Mouse (Mus musculus) CH12.LX (cell line): Measurements from ENCODE around the gene Vegfb. TPM values are rescaled to one million over a fixed set of nuclear protein-coding genes. Genes with fewer than 3 reads are reported as not detected.

ENCODE experiments used
- DNase-seq: peaks from one replicate; pipeline ENCODE4 v3.0.0-alpha.2; 2013; ENCODE audit errors: extremely low read depth
- H3K27ac ChIP-seq: 2 replicates; pipeline ENCODE4 v1.5.1; 2012; ENCODE audit warnings: low read depth, mild to moderate bottlenecking, control low read depth, moderate library complexity; ENCODE audit not compliant: insufficient read depth
- H3K27me3 ChIP-seq: replicated peaks from 2 replicates; pipeline ENCODE3; 2012; ENCODE audit warnings: inconsistent platforms
- H3K36me3 ChIP-seq, 2 experiments: replicated peaks in 1 of 2; 2 replicates each; pipeline versions ENCODE3 to v1.6.1; 2012; ENCODE audit warnings: inconsistent platforms in 1 of 2, low read length in 1 of 2, mild to moderate bottlenecking in 1 of 2, mixed read lengths in 1 of 2, moderate library complexity in 1 of 2; ENCODE audit not compliant: control insufficient read depth in 1 of 2, insufficient read depth in 1 of 2
- H3K4me1 ChIP-seq, 2 experiments: 2 replicates each; pipeline ENCODE4 v1.6.1; 2012; ENCODE audit warnings: inconsistent platforms in 1 of 2, moderate library complexity in 1 of 2; ENCODE audit not compliant: insufficient read depth in 2 of 2, control insufficient read depth in 1 of 2
- H3K4me2 ChIP-seq: 2 replicates; pipeline ENCODE4 v1.6.1; 2012; ENCODE audit warnings: low read depth, mild to moderate bottlenecking, control low read depth; ENCODE audit not compliant: poor library complexity, insufficient read depth, severe bottlenecking
- H3K4me3 ChIP-seq, 3 experiments: fragments of 150-350 bp in 1 of 3; sonication (generic) in 1 of 3; replicated peaks in 1 of 3; 2 replicates each; pipeline versions ENCODE3 to v1.5.1; 2011 to 2012; ENCODE audit warnings: low read depth in 2 of 3, low read length in 2 of 3, mild to moderate bottlenecking in 2 of 3, moderate library complexity in 2 of 3, control low read depth in 1 of 3, improper control_type of control experiment in 1 of 3, inconsistent platforms in 1 of 3, mixed read lengths in 1 of 3; ENCODE audit not compliant: poor library complexity in 1 of 3
- H3K79me2 ChIP-seq: replicated peaks from 2 replicates; pipeline ENCODE4 v1.6.1; 2012; ENCODE audit warnings: mild to moderate bottlenecking, moderate library complexity; ENCODE audit not compliant: control insufficient read depth, poor library complexity, insufficient read depth, severe bottlenecking; ENCODE audit errors: extremely low read depth
- H3K9ac ChIP-seq: 2 replicates; pipeline ENCODE4 v1.6.1; 2012; ENCODE audit warnings: low read depth, mild to moderate bottlenecking, control low read depth, moderate library complexity; ENCODE audit not compliant: insufficient read depth
- H3K9me3 ChIP-seq: replicated peaks from 2 replicates; pipeline ENCODE3; 2012; ENCODE audit warnings: low read length, inconsistent platforms, mixed read lengths
- BHLHE40 ChIP-seq: IDR thresholded peaks from 2 replicates; pipeline ENCODE4 v1.6.1; 2011; ENCODE audit warnings: mild to moderate bottlenecking, low read depth, low read length, improper control_type of control experiment
- CHD2 ChIP-seq: IDR thresholded peaks from 2 replicates; pipeline ENCODE4 v1.6.1; 2011; ENCODE audit warnings: low read length, improper control_type of control experiment
- CTCF ChIP-seq, 2 experiments: IDR thresholded peaks in 1 of 2; conservative IDR thresholded peaks in 1 of 2; 2 replicates each; pipeline ENCODE4 v1.5.1; 2011 to 2012; ENCODE audit warnings: low read depth in 2 of 2, low read length in 2 of 2, improper control_type of control experiment in 1 of 2, inconsistent platforms in 1 of 2, mild to moderate bottlenecking in 1 of 2, moderate library complexity in 1 of 2
- E2F4 ChIP-seq: IDR thresholded peaks from 2 replicates; pipeline ENCODE4 v1.6.1; 2011; ENCODE audit warnings: low read depth, low read length, improper control_type of control experiment; ENCODE audit not compliant: insufficient replicate concordance
- ELF1 ChIP-seq: IDR thresholded peaks from 2 replicates; pipeline ENCODE4 v1.6.1; 2014; ENCODE audit warnings: low read depth, mild to moderate bottlenecking, inconsistent platforms, low read length, improper control_type of control experiment
- ETS1 ChIP-seq: conservative IDR thresholded peaks from 2 replicates; pipeline ENCODE4 v1.6.1; 2012; ENCODE audit warnings: low read depth, mild to moderate bottlenecking, inconsistent platforms, low read length, improper control_type of control experiment, moderate library complexity
- HCFC1 ChIP-seq: IDR thresholded peaks from 2 replicates; pipeline ENCODE4 v1.6.1; 2012; ENCODE audit warnings: low read depth, mild to moderate bottlenecking, inconsistent platforms, low read length, improper control_type of control experiment
- JUN ChIP-seq: IDR thresholded peaks from 2 replicates; pipeline ENCODE4 v1.6.1; 2011; ENCODE audit warnings: low read depth, mild to moderate bottlenecking, low read length, improper control_type of control experiment, moderate library complexity; ENCODE audit not compliant: insufficient read depth
- JUND ChIP-seq: conservative IDR thresholded peaks from 2 replicates; pipeline ENCODE4 v1.6.1; 2011; ENCODE audit warnings: low read depth, low read length, improper control_type of control experiment
- KAT2A ChIP-seq: IDR thresholded peaks from 2 replicates; pipeline ENCODE4 v1.6.1; 2012; ENCODE audit warnings: low read length, improper control_type of control experiment, inconsistent platforms; ENCODE audit not compliant: insufficient replicate concordance
- MAFK ChIP-seq: IDR thresholded peaks from 2 replicates; pipeline ENCODE4 v1.6.1; 2011; ENCODE audit warnings: low read length, improper control_type of control experiment; ENCODE audit not compliant: insufficient replicate concordance
- MAX ChIP-seq: IDR thresholded peaks from 2 replicates; pipeline ENCODE4 v1.6.1; 2011; ENCODE audit warnings: low read length, improper control_type of control experiment
- MAZ ChIP-seq: IDR thresholded peaks from 2 replicates; pipeline ENCODE4 v1.6.1; 2012; ENCODE audit warnings: low read depth, mild to moderate bottlenecking, inconsistent platforms, low read length, improper control_type of control experiment, moderate library complexity
- MXI1 ChIP-seq: IDR thresholded peaks from 2 replicates; pipeline ENCODE4 v1.6.1; 2011; ENCODE audit warnings: mild to moderate bottlenecking, low read depth, low read length, improper control_type of control experiment
- MYC ChIP-seq: IDR thresholded peaks from 2 replicates; pipeline ENCODE4 v1.6.1; 2011; ENCODE audit warnings: low read depth, mild to moderate bottlenecking, improper control_type of control experiment, low read length
- NELFE ChIP-seq: IDR thresholded peaks from 2 replicates; pipeline ENCODE4 v1.6.1; 2011; ENCODE audit warnings: low read depth, low read length, improper control_type of control experiment
- NRF1 ChIP-seq: IDR thresholded peaks from 2 replicates; pipeline ENCODE4 v1.6.1; 2014; ENCODE audit warnings: low read depth, mild to moderate bottlenecking, inconsistent platforms, low read length, improper control_type of control experiment, moderate library complexity
- PAX5 ChIP-seq: IDR thresholded peaks from 2 replicates; pipeline ENCODE4 v1.6.1; 2012; ENCODE audit warnings: low read length, inconsistent platforms, mixed read lengths
- POLR2A ChIP-seq: IDR thresholded peaks from 2 replicates; pipeline ENCODE4 v1.6.1; 2011; ENCODE audit warnings: low read depth, mild to moderate bottlenecking, improper control_type of control experiment, low read length
- POLR2AphosphoS2 ChIP-seq: IDR thresholded peaks from 2 replicates; pipeline ENCODE4 v1.6.1; 2011; ENCODE audit warnings: low read depth, low read length, improper control_type of control experiment
- RCOR1 ChIP-seq: conservative IDR thresholded peaks from 2 replicates; pipeline ENCODE4 v1.6.1; 2012; ENCODE audit warnings: low read depth, mild to moderate bottlenecking, inconsistent platforms, low read length, improper control_type of control experiment
- SMC3 ChIP-seq: IDR thresholded peaks from 2 replicates; pipeline ENCODE4 v1.6.1; 2011; ENCODE audit warnings: low read depth, low read length, improper control_type of control experiment
- TBP ChIP-seq: conservative IDR thresholded peaks from 2 replicates; pipeline ENCODE4 v1.6.1; 2011; ENCODE audit warnings: low read depth, low read length, improper control_type of control experiment
- UBTF ChIP-seq: IDR thresholded peaks from 2 replicates; pipeline ENCODE4 v1.6.1; 2012; ENCODE audit warnings: low read depth, mild to moderate bottlenecking, inconsistent platforms, low read length, improper control_type of control experiment, moderate library complexity
- USF1 ChIP-seq: IDR thresholded peaks from 2 replicates; pipeline ENCODE4 v1.6.1; 2014; ENCODE audit warnings: low read depth, mild to moderate bottlenecking, inconsistent platforms, low read length, improper control_type of control experiment
- ZC3H11A ChIP-seq: IDR thresholded peaks from 2 replicates; pipeline ENCODE4 v1.6.1; 2012; ENCODE audit warnings: low read depth, mild to moderate bottlenecking, inconsistent platforms, low read length, improper control_type of control experiment
- ZMIZ1 ChIP-seq: IDR thresholded peaks from 2 replicates; pipeline ENCODE4 v1.6.1; 2012; ENCODE audit warnings: low read depth, mild to moderate bottlenecking, inconsistent platforms, low read length, improper control_type of control experiment
- dilution Hi-C: fragments of 300-500 bp; cut with MboI; formaldehyde crosslinking; loops from 2 replicates; pipeline ENCODE4 v1.14.3; 2020; ENCODE audit warnings: low sequenced_read_pairs; ENCODE audit not compliant: extremely low pct_unique_long_range_greater_than_20kb, extremely low pct_ligation_motif_present
- in situ Hi-C: fragments of 300-500 bp; cut with MboI; formaldehyde crosslinking; loops from 3 replicates; pipeline ENCODE4 v1.14.3; 2019; ENCODE audit warnings: low sequenced_read_pairs, low pct_ligation_motif_present, low pct_unique_long_range_greater_than_20kb, mixed read lengths
- polyA plus RNA-seq: library from polyadenylated mRNA; unstranded; fragments of >175 nt; gene quantifications from 2 replicates; pipeline ENCODE4 v1.2.1, GENCODE M21; 2012; ENCODE audit warnings: low read depth; ENCODE audit not compliant: insufficient read length
- total RNA-seq, 2 experiments: library from RNA; depleted of rRNA; stranded (reverse); fragments of 300-350 nt in 1 of 2; fragments of >200 nt in 1 of 2; gene quantifications; 2 replicates each; pipeline ENCODE4 v1.2.3; 2012 to 2014

Vegfb gene
- total and polyA plus RNA-seq, 3 experiments = 3.2 to 35.1 (median 13.2) TPM

DNA sequence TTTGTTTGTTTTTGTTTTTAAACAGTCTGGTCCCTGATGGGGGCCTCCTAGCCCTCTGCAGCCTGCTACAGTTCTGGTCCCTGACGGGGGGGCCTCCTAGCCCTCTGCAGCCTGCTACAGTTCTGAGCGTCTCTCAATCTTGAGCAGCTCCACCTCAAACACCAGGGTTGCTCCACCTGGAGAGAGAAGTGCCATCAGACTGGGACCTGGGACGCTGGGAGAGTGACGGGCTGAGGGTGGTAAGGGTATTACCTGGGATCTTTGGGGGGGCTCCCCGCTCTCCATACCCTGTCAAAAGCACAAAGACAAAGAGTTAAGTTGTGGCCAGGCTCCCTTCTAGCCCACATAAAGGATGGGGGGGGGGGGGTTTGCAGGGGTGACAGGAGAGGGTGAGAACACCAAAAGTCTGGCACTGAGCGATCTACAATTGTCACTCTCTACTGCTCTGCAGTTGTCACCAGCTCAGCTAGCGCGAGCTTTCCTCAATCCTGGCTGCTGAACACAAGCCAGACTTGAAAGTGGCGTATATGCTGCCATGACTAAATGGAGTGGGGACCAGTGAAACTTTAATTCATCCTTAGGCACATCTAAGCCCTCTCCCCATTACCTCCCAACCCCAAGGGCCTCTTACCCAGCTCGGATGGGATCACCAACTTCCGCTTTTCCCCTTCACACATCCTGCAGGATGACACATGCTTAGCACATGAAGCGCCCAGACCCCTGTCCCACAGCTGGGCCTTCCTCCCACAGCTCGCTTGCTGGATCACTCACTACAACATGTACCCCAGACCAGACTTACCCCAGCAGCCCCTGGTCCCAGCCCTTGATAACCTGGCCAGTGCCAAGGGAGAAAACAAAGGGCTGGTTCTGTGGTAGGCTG is 9.5 kb downstream of the Vegfb start:
- no peaks in the 10 kb centered on the region for H3K9me3 ChIP-seq
- no peak overlapping the region for H3K4me3 ChIP-seq
- H3K27ac ChIP-seq = peak overlapping the region; percentile 32; the same call in 1 of the 2 replicates
- in situ Hi-C loops (no loop called here), dilution Hi-C loops (no loop called here)
- DNase-seq = no peak
- no peaks in the 10 kb centered on the region for H3K27me3 ChIP-seq
- H3K4me1 ChIP-seq = peaks cover 15 to 49% of the 10 kb centered on the region in 2 experiments
- peaks cover 18 to 38% of the 10 kb centered on the region in 2 experiments for H3K36me3 ChIP-seq
- peak overlapping the region; percentile 69 for H3K4me2 ChIP-seq
- H3K79me2 ChIP-seq = peaks cover 29% of the 10 kb centered on the region
- TF ChIP-seq ETS1 (no peak), SMC3 (no peak), BHLHE40 (no peak), MAFK (no peak)
- peak overlapping the region; percentile 50; the same call in 1 of the 2 replicates for H3K9ac ChIP-seq

DNA sequence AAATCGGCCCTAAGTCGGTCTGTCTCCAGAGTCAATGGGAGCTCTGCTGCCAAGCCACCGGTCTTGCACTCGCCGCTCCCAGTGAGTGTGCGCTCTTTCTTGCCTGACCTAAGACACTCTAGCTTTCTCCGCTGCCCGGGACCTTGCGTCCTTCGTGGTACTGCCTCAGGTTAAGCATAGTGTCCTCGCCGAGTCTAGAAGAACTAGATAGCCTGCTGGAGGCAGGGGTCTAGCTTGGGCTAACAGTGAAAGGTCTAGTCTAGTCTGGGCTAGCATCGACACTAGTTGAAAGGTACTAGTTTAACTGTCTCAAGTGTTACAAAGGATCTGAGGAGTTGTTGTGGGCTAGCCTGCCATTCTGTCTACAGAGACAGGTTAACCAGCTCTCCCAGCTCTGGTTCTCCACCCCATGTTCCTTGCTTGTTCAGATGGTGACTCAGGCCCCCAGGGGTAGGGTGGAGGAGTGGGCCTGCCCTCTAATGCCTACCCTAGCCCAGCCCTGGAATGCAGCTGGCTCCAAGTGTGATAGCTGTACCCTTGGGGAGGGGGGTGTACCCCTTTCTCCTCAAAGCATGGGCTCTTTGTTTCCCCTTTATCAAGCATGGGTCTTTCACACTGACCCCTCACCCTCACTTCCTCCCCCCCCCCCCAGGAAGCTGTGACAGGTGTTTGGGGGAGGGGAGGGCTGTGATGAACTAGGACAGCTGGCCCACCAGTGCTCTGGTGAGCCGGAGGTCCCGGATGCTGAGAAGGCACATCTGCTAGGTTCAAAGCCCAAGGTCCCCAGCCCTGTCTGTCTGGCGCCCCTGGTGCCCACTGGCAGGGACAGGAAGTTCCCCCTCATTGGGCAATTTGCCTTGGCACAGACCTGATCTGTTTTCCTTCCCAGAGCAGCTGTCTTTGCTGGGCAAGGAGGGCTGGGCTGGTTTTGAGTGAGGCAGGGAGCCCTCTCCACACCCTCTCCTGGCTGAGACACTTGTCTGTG is 11.6 kb downstream of the Vegfb start, which contains the start of gene Plcb3:
Plcb3 (minus strand) TSS at position 934 of the 985 bp plus-strand sequence.
- Histone ChIP-seq H3K4me3 (peak within 1 kb of the TSS; percentile 77 to 87 (median 85)), H3K4me2 (peak within 1 kb of the TSS; percentile 75), H3K36me3 (peaks cover 14 to 25% of the 10 kb centered on the region in 2 experiments), H3K27me3 (peaks cover 3% of the 10 kb centered on the region), H3K79me2 (peaks cover 29% of the 10 kb centered on the region), H3K4me1 (peaks cover 11 to 50% of the 10 kb centered on the region in 2 experiments), H3K27ac (peak within 1 kb of the TSS; percentile 54), H3K9ac (peak within 1 kb of the TSS; percentile 60), H3K9me3 (no peaks in the 10 kb centered on the region)
- DNase-seq = peak; percentile 66
- in situ Hi-C loops = no loop called here
- dilution Hi-C loops = no loop called here
- no peak for TF ChIP-seq ZC3H11A
- no peak for TF ChIP-seq SMC3
- TF ChIP-seq CTCF (conservative IDR thresholded peaks at IDR 0.05 in 1 of 2, IDR thresholded peaks at IDR 0.05 in 1 of 2; ENCODE audit: low read depth in 2 of 2, low read length in 2 of 2) = peak in 1 of 2 experiments; percentile 39; a peak in 2 of 4 replicates
- no peak; the same call in 1 of the 2 replicates for TF ChIP-seq UBTF
- TF ChIP-seq ZMIZ1 = no peak
- peak; percentile 76; the same call in 1 of the 2 replicates for TF ChIP-seq CHD2
- no peak for TF ChIP-seq BHLHE40
- TF ChIP-seq NRF1 = 0 out of 2 replicates have a peak, but pooled peaks have one; percentile 22
- TF ChIP-seq USF1 = no peak
- no peak; the same call in 1 of the 2 replicates for TF ChIP-seq MAX
- no peak for TF ChIP-seq E2F4
- peak; percentile 42 for TF ChIP-seq ELF1
- TF ChIP-seq NELFE = no peak
- peak; percentile 13; the same call in 1 of the 2 replicates for TF ChIP-seq MXI1
- peak; percentile 83; the same call in 1 of the 2 replicates for TF ChIP-seq MAZ
- no peak for TF ChIP-seq POLR2AphosphoS2
- TF ChIP-seq TBP = no peak
- TF ChIP-seq POLR2A = peak; percentile 20; the same call in 1 of the 2 replicates
- TF ChIP-seq JUND = no peak
- TF ChIP-seq MYC = no peak
- no peak for TF ChIP-seq MAFK
- 0 out of 2 replicates have a peak, but pooled peaks have one; percentile 9 for TF ChIP-seq ETS1
- no peak for TF ChIP-seq PAX5
- TF ChIP-seq KAT2A = no peak
- peak; percentile 42; the same call in 1 of the 2 replicates for TF ChIP-seq HCFC1
- no peak for TF ChIP-seq RCOR1
- TF ChIP-seq JUN = no peak
